Mouse (Mus musculus) frontal cortex, adult 2 months (tissue): ENCODE measurements around the gene Rfx4. TPM values are rescaled to one million over a fixed set of nuclear protein-coding genes. Genes with fewer than 3 reads are reported as not detected.

Experiments used
- DNase-seq, 2 experiments: peaks; one replicate each; pipeline ENCODE4 v3.0.0; 2022; ENCODE audit warnings: low spot score in 1 of 2; ENCODE audit errors: extremely low spot score in 1 of 2
- polyA plus RNA-seq: library from polyadenylated mRNA; depleted of rRNA; stranded (reverse); fragments of >200 nt; gene quantifications from 2 replicates; pipeline ENCODE4 v1.2.3, GENCODE M21; 2012; rRNA removed

The Rfx4 gene
- polyA plus RNA-seq = 13.0 and 13.1 TPM in 2 replicates

- DNase-seq = no peak
Observed at GRCm38 (mm10) chr10:84755786-84756203, at the start of gene Rfx4. Gene Rfx4 (plus strand): TSS chr10:84756062.

GRCm38 (mm10) chr10:84706543-84706942 is 49.3 kb upstream of the Rfx4 start:
- no peak for DNase-seq

DNA sequence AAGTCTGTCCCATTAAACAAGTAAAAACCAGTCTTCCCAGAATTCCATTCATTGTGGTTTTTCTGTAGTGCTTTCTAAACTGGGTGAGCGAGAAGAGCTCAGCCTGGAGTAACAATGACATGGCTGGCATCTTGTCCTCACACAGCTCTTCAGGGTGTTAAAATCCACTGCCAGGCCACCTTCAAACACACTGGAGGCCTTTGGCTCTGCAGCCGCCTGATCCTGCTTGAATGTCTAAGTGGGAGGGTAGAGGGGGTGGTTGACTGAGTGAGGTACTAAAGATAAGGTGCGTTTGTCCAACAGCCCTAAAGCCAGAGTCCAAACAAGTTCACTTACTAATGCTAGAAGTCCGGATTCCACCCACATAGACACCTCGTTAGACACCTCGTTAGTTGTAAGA is 48.6 kb upstream of the Rfx4 start:
- no peak for DNase-seq

DNA sequence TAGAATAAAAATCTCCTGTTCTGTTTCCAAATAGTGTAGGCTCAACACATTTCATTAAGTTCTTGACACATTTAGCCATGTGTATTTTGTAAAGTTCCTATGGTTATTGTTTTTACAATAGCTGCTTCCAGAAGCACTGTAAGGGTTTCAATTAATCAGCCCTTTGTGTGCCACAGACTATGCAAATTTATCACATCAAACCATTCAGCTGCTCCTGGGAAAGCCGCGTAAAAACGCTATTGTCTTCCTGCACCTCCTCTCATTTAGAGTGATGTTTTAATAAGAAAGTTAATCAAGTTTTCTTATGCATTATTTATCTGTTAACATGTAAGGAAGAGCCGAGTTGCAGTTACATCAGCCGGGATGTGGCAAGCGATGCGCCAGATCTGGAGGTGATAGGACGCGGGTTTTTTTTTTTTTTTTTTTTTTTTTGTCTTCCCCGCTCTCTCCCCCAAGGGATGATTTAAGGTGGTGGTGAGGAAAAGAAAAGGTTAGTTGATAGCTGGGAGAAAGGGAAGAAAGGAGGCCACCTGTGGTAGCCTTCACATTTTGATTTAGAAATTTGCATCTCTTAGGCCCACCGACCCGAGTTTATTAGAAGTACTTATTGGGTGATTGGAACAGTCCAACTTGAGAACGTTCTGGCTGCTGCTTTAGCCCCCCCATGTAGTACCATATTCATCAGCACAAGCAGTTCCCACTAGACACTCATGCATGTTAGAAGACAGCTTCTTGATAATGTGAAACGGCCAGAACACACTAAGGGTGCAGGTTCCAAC is 47.9 kb upstream of the Rfx4 start:
- DNase-seq = no peak

DNA sequence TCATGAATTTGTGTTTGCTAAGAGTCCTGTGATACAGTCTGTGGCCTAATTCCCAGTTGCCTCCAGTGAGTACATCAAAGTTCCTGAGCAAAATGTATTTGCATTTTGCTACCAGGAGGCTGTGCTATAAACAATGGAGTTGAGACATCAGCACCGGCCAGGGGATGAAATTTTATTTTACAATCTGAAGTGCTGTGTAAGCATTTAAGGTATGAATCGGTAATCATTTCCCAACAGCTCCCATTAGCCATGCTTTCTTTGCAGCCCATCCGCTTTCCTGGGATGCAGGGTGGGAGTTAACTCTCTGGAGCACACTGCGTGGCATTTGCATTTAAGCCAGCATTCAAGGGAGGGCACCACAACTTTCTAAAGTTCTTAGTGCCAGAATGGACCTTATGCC is 45.7 kb upstream of the Rfx4 start:
- no peak for DNase-seq

- DNase-seq = no peak
Observed at GRCm38 (mm10) chr10:84710827-84711226, 45.0 kb upstream of the Rfx4 start.

GRCm38 (mm10) chr10:84711479-84711878 is 44.4 kb upstream of the Rfx4 start:
- DNase-seq = no peak

DNA sequence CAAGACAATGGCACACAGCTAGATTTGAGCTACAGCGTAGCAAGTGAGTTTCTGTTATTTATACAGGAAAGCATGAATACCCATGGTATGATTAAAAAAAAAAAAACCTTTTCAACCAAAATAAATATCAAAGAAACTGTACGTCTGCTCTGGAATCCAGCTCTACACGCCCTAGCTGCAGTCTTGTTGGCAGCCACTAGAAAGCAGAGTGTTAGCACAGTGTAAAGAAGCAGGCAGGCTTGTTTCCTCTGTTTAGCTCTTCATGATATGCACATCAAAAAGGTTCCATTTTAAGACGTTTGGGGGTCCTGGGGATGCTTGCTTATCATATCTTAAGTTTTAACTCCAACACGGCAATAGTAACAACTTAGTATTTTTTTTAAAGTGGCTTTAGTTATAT is 43.9 kb upstream of the Rfx4 start:
- DNase-seq = peak in 1 of 2 experiments; percentile 21

GRCm38 (mm10) chr10:84712532-84712931 is 43.3 kb upstream of the Rfx4 start:
- no peak for DNase-seq

DNA sequence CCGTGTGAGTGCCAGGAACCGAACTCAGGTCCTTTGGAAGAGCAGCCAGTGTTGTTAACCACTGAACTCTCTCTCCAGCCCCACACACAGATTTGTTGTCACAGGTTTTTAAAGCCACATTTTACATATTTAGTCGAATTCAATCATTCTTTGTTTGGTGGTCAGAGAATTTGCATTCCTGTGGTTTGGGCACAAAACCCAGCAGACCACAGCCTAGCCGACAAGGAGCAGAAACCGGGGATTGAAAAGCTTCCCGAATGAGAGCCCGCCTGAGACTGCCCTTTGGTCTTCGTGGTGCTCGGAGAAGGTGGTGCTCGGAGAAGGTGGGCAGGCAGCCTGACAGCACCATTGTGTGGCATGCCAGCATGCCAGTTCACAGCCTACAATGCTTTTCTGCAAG is 42.8 kb upstream of the Rfx4 start:
- no peak for DNase-seq

DNA sequence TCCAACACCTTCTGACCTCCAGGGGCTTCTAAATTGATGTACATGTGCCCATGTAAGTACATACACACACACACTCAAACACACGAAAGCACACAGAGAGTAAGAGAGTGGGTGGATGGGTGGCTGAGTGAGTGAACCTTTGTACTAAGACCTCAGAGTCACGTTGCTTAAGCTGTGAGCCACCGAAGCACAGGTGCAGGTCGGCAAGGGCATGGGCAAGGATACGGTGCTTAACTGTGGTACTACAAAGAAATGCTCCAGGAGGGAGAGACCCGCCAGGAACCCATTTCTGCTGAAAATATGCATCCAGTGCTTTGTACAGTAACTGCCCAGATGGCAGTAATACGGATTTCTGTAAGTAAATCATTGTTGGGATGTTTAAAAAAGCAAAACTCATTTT is 40.2 kb upstream of the Rfx4 start:
- DNase-seq = no peak

DNA sequence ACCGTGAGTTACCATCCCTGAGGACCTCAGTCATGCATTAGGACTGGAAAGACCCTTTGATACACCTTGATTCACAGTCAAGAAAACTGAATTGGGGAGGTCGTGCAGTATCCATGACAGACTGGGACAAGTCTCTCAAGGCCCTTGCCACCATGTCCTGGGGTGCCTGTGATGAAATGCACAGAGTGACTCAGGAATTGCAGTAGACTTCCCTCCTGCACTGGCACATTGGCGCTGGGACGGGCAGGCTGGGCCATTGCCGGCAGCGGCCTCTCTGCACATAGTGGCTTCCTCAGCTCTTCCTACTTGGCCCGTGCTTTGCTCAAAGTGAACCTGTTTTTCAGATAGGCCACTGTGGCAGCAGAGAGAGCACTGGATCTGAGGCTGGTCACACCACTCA is 39.3 kb upstream of the Rfx4 start:
- DNase-seq = no peak

- DNase-seq = no peak
Observed at GRCm38 (mm10) chr10:84722711-84723110, 33.2 kb upstream of the Rfx4 start.

DNA sequence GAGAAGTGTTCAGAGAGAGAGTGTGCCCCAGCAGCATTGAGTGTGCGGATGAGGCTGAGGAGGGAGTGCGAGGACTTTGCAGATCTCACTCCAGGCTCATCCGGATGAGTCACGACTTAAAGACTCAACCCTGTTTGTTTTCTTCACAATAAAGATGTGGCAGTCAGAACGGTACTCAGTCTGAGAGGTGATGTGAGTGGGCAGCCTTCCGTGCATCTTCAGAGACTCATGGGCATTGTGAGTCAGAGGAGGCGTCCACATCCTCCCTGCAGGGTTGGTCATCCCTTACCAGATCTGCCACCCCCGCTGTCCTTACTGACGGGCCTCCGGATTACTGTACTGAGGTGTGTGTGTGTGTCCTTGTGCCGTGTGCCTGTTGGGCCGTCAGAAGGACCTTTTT is 28.9 kb upstream of the Rfx4 start:
- peak in 1 of 2 experiments; percentile 47 for DNase-seq

- DNase-seq = no peak
Observed at GRCm38 (mm10) chr10:84727760-84728159, 28.1 kb upstream of the Rfx4 start.

- DNase-seq = no peak
Observed at GRCm38 (mm10) chr10:84730078-84730477, 25.8 kb upstream of the Rfx4 start.

GRCm38 (mm10) chr10:84730956-84731355 is 24.9 kb upstream of the Rfx4 start:
- DNase-seq = no peak

- no peak for DNase-seq
Observed at GRCm38 (mm10) chr10:84733511-84733910, 22.4 kb upstream of the Rfx4 start.

- no peak for DNase-seq
Observed at GRCm38 (mm10) chr10:84754851-84755785, 744 bp upstream of the Rfx4 start.

DNA sequence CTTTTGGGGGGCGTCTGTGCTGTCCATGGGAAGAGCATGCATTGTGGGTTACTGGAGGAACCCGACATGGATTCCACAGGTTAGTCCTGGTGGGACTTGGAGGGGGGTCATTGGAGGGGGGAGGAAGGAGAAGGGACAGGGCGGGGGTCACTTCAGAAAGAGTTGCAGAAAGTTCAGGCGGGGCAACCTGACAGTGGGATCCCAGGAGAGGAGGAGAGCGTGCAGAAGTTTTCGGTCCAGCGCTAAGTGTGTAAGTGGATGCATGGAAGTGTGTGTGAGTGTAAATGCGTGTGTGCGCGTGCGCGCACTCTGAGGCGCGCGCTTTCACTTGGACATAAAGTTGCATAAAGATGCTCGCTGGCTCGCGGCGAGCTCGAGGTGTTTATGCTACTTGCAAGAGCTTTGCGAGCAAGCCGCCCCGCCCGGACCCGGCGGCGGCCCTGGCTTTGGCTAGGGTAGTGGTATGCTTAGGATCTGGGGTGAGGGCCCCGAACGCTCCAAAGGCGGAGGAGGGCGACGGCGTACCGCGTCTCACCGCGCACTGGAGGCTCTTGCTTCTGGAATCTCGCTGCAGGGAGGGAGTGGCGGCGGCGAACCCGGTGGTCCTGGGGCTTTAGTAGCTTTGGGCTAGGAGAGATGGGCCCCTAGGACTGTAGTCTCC is 703 bp downstream of the Rfx4 start:
- no peak for DNase-seq
